Mouse (Mus musculus) cerebellum, adult 2 months (tissue): Measurements from ENCODE around the gene Crybb2.

Source experiments
- CTCF ChIP-seq: fragments of 200-500 bp; IDR thresholded peaks from 2 replicates; pipeline ENCODE4 v1.5.1; 2011; ENCODE audit warnings: low read depth, mild to moderate bottlenecking, control low read depth, low read length, moderate library complexity, borderline replicate concordance; ENCODE audit not compliant: insufficient read depth
- POLR2A ChIP-seq: fragments of 200-500 bp; IDR thresholded peaks from 2 replicates; pipeline ENCODE4 v1.6.1; 2011; ENCODE audit warnings: low read length, control low read depth, borderline replicate concordance; ENCODE audit not compliant: insufficient read depth

- TF ChIP-seq CTCF (no peak), POLR2A (no peak)
Observed at GRCm38 (mm10) chr5:113085931-113086330, 16.0 kb upstream of the Crybb2 start.
